Mouse (Mus musculus) retina, postnatal 1 day (tissue): ENCODE measurements at regions not wholly inside any gene's neighbourhood (a gene's known extent, or its start where the extent isn't known, plus 50 kb on each side); places are given as distances from the start of the nearest gene placed in this dataset.
A peak's percentile ranks its signal among the peaks of the same experiment; 100 is the strongest.
"Not testable (repeated sequence)": the region's sequence is repeated elsewhere in the genome, so short reads cannot be mapped to it uniquely, and the experiment has no call there.

Experiments
- DNase-seq: peaks from one replicate; pipeline ENCODE4 v3.0.0-alpha.2; 2012

DNA sequence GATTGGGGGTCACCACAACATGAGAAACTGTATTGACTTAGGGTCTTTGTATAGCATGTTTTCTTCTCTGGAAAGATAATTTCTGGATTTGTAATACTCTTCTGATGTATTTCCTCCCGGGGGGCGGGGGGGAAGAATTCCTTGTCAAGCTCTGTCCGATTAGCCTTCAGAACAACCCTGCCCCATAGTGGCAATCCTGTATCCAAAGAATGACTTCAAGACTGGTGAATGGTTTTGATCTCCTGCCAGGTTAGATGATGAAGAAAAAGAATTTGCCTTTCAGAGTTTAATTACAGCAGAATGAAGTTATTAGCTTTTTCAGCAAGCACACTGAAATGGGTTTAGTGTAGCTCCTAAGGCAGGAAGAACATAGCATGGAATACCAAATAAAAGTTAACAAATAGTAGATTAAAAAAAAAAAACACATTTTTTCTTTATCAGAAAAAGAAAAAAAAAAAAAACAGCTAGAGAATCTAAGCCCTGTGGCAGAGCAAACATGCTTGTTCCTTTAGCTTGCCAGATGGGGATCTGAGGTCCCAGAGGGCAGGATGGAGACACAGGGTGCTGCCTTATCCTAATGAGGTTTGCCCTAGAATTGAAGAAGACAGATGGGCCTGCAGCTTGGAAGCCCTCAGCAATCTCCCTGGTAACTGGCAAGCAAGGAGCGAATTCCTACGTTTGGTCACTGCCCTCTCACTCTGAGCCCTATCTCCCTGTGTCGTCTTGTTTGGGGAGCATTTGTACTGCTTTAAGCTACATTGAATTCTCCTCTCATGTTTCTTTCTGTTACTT is 280.9 kb upstream of the Gm9972 start:
- peak; percentile 31 for DNase-seq

DNA sequence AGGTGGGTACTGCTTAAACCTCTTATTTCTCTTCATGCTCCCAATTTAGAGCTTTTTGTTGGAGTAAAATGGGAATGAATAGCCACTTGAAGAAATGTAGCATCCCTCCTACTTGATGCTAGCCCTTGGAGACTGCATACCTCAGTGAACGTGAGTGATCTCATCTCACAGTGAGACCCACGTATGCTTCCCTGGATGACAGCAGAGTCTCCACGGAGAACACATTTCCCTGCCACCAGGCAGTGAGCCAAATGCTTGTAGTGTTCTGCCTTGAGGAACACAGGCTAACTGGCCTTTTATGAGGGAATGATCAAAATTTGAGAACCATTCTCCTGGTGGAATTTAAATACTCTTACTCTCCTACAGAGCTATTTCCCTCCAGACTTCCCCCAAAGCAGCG is 280.1 kb upstream of the Gm9972 start:
- DNase-seq: no peak

DNA sequence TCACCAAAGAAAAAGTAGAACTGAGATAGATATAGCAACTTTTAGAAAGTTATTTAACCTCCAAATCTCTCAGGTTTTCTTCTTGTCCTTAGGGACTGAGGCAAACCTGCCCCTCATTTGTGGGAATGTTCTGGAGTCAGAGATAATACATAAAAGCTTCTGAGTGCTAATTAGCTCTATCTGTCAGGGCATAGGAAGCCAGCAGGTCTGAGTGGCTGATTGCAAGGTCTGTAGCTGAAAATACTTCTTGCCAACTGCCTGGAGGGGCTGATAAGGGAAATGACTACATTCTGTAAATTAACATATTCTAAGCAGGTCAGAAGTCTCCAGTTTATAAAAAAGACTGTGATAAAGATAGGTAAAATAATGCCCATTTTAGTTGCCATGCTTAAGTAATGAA is 270.3 kb upstream of the Gm9972 start:
- DNase-seq: no peak

DNA sequence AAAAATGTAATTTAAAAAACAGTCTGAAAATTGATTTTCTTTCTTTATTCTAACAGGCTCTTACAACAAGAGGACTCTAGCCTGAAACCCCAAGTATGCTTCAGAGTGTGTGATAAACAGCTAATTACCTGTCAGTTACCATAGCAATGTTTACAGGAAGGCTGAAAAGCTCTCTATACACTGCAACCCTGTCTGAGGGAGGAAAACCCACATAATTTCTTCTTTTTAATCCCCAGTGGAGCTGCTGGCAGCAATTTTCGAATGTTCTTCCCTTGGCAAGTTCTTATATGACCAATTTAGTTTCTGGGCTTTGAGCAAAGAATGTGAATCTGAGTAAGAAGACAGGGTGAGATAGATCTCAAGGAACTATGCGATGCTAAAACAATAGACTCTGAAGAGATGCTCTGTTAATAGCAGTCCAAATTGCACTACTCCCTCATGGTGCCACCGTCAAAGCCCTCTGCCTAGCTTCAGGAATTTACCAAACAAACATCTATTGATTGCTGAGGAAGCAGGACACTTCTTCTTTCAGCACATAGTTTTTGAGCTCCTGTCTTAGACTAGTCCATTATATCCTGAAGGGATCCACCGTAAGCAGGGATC is 260.4 kb upstream of the Gm9972 start:
- DNase-seq: no peak

DNA sequence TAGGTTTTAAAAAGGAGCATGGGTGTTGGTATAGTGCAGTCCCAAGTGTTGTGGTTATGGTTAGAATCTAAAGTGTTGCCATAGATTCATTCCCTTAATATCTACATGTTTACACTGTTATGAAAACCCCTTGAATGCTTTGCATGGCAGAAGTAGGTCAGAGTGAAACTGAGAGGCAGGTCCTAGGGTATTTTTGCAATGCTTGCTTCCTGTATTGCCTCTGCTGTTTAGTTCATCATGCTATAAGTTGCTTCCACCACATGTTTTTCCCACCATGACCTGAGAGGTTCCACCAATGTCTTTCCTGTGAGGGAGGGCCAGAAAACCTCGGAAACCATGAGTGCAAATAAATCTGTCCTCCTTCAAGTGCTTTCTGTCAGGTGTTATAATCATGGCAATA is 224.1 kb upstream of the Gm9972 start:
- DNase-seq: no peak

DNA sequence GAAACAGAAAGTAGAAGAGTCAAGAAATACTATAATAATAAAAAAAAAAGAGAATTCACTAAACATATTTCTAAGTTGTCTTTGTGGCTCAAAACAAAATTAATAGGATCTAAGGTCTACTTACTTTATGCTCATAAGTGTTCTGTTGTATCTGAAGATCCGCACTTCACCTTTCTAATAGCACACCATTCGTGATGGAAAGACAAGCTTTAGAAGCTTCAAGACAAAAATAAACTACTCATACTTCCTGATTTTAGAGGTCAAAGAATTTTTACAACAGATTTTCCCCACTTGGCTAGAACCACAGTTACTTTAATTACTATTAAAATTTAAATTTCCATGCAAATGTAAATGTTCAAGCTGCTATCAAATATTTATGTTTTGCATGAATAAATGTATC is 219.8 kb upstream of the Gm9972 start:
- DNase-seq: no peak

DNA sequence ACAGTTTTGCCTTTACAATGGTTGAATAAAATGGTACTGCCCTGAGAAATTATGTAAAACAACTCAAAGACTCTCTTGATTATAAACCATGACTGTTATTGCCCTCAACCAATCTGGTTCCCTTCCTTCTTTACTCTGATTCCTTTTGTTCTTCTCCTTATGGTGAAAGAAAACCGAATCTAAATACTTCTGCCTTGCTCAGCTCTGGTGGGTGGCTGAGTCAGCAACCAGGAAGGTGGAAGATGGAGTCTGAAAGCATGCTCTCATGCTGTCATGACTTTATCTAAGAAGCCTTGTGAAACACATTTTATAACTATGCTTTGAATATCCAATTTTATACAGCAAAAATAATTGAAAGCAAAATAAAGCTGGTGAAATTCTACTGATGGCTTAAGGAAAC is 212.7 kb upstream of the Gm9972 start:
- DNase-seq: no peak

DNA sequence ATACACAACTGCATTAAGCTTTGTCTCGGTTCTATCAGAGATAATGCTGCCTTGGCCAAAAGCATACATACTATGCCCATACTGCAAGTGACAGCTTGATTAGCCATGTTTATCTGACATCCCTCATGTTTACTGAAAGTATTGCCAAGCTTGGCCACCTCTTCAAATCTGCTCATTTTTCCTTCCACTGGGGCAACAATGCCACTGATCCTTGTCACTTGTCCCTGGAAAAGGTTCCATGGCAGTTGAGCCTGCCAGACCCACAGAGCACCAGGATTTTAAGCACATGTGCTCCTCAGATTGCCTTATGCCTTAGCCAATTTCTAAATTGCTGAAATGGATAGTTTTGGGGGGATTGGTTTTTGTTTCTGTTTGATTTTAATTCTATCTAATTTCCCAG is 189.8 kb upstream of the Gm9972 start:
- no peak for DNase-seq

DNA sequence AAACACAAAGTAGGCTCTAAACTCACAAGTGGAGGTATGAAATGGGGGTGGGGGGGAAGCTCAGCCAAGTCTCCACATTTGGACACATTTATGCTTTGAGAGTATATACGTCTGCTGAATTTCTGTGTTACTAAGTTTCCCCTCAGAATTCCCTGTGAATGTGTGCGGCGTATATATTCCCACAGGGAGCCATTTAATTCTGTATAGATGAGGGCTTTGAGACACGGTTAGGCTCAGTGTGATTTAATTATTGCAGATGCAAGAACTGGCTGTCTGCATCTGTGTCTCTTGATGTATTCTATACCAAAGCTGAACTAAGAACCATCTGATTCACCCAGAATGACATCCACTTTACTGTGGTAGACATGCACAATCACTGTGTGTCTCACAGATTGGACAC is 181.1 kb upstream of the Gm9972 start:
- DNase-seq: no peak

DNA sequence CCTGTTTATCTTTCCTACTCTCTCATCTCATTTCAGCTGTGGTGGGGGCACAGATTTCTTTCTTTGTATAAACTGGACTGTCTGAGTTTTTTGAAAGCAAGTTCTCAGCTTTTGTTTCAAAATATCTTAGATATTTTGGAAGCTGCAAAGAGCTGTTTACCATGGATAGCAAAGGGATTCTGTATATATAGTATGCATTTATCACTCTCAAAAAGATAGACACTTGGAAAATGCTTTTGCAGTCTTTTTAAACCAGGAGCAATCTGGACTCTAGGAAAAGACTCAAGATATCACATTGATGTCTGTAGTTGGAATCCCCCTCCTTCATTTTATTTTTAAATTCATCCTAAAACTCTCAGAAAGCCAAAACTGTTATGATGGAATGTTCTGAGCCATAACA is 177.9 kb upstream of the Gm9972 start:
- DNase-seq: no peak

DNA sequence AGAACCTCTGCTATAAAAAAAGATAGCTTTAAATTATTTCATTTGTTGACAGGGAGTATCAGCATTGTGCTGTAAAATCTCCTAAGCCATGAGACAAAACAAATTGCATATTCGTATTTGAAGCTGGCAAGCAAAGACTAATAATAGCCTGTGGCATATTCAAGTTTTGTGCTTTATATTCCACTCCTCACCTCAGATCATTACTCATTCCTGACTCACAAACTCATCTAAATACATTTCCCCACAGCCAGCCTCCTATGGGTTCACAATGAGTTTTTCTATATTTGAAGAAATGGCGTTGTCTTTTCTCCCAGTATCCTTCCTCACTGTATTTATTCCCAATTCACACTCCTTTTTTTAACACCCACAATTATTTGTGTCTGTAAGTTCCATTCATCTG is 161.5 kb upstream of the Gm9972 start:
- DNase-seq: no peak

DNA sequence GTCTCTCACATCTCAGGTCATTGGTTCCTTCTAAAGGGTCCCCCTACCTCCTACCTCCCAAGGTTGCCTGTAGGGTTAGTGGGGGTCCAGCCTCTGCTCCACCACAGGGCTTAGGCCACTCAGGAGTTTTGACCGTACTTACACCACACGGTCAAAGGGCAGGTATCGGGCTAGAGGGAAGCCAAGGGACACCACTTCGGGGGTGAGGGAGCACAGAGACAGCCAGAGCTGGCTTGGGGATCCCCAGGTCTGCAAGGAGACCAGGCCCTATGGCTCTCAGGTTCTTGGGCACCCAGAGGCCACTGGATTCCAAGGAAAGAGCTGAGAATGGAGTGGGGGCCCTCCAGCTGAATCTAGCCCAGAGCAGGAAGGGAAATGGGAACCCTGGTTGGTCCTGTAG is 135.5 kb upstream of the Gm9972 start:
- no peak for DNase-seq

DNA sequence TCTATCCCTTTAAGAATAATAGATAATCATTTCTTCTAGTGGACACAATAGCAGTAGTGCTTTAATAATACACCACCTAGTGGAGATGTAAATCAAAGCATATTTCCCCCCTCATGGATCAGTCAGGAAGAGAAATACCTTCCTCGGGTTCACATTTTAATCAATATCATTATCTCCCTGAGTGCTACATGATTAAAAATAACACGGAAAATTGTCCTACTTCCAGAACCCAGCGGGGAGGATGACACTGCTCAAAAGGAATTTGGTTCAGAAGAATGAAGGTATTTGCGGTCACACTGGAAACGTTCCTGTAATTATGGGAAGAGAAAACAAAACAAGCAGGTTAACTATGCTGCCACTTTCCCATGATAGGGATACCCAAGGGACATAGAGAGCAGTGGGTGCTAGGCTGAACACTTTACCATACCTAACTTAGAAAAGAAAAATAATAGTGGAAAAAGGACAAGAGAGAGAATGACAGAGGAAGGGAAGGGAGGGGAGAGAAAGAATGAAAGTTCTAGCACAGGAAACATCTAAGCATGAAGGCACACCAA is 132.0 kb upstream of the Gm9972 start:
- no peak for DNase-seq

DNA sequence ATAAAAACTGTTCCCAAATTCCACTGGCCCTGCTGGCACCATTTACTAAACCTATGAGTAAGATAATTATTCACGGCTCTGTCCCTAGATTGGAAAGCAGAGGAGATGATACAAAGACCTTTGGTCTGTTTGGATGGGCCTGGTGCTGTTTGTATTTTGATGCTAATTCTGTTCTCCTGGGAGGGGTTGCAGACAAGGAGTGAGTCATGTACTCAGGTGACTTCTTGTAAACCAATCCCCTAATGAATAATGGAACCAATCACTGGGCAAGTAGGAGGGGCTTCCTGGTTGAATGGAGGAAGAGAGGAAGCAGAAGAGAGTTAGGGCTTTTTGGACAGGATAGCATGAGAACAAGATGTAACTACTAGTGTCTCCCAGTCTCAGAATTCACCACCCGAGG is 130.0 kb upstream of the Gm9972 start:
- DNase-seq: no peak

DNA sequence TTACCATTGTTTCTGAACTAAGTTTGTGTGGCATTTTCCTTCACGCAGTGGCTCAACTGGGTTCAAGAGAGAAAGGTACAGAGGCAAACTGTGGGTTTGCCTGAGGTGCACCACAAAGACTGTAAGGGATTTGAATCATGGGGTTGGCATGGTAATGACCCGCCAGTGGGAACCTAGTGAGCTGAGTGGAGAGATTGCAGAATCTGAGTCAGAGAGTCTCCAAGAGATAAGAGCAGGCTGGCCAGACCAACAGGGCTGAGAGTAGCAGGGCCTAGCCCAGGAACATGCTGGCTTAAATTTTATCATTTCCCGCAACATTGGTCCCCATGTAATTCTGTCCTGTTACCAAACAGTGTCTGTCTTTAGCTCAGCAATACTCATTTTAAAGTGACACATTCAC is 129.5 kb upstream of the Gm9972 start:
- DNase-seq: no peak

DNA sequence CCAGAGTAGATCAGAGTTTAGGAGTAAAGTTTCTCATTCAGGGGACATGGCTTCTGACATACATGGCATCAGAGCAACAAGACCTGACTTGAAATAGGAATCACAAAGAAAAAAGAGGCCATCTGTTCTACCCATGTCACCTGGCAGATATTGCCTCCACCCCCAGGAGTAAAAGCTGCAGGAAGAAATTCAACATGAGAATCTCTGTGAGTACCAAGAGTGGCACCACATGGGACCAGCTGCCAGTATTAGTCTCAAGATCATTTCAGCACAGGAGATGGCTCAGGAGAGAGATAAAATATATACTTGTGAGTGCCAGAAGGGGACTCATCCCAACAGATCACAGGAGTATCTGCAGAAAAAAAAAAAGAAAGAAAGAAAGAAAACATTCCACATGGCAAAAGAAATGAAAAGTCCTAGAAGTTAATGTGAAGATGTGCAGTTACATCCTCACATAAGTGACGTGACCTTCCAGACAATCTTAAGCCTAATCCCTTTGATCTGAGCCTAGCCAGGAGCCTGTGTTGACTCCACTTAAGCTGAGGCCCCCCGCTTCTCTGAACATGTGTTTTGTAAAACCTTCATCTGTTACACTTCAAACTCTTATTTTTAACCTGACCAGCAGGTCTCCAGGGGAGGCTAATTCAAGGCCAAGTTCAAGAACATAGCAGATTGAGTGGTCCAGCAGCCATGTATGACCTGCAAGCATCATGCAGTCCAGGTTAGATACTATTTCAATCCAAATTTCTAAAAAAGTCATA is 118.9 kb upstream of the Gm9972 start:
- DNase-seq: no peak

DNA sequence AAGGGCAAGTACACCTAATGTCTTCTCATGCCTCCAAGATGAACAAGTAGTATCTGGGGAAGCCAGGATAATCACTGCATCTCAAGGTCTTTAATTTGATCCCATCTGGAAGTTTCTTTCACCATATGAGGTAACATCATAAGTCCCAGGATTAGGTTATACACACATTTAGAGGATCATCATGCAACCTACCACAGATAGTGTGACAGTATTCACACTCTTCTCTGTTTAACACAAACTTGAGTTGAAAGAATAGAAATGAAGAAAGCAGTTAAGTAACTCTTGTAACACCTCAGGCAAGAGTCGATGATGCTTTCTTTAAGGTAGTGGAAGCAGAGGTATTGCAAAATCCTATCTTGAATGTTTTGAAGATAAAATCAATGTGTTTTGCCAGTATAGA is 116.3 kb upstream of the Gm9972 start:
- no peak for DNase-seq

DNA sequence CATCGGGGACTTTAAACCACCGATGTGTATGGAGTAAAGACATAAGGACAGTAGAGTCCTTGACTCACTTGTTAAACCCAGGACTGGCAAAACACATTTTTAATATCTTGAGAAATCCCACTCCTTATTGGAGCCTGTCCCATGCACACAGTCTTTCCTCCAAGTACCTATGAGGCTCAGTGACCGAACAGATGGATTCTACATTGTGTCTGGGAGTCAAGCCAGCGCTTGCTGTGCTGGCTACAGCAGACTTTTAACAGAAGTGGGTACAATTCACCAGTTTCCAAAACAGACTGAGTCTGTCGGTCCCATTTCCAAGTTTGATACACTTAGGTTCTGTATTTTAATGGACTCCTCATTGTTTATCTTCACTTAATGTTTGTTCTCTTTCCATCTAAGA is 108.4 kb upstream of the Gm9972 start:
- DNase-seq: no peak

DNA sequence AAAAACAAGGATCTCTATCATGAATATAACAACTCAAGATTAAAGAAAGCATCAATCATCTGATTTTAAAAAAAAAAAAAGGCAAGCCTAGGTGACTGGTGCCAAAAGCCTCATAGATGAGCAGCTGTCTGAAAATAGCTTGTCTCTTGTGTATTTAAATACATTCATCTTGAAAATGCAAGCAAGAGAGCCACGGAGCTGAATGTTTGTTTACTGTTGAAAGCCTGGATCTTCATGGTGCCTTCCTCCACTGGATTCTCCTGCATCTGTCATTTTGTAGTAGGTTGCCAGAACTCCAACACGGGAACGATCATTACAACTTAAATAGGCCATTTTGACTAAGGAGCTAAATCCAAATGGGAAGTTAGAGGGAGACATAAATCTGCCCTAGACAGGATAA is 106.6 kb upstream of the Gm9972 start:
- no peak for DNase-seq

DNA sequence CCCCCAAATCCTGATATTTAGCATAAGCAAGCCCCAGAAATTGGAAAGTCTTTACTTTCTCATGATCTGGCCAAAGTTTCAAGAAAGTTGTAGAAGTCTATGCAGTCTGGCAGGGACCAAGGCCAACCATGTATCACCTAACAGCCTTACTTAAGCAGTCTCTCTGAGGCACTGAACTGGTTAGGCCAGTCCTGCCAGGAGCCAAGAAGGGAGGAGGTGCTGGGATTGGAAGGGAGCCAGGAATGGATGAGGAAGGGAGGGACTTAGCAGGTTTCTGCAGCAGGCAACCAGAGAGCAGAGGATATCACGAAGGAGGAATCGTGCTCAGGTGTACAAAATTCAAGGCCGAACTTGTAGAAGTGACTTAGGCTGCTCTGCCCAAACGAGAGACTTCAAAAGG is 96.3 kb upstream of the Gm9972 start:
- not testable (repeated sequence) for DNase-seq

DNA sequence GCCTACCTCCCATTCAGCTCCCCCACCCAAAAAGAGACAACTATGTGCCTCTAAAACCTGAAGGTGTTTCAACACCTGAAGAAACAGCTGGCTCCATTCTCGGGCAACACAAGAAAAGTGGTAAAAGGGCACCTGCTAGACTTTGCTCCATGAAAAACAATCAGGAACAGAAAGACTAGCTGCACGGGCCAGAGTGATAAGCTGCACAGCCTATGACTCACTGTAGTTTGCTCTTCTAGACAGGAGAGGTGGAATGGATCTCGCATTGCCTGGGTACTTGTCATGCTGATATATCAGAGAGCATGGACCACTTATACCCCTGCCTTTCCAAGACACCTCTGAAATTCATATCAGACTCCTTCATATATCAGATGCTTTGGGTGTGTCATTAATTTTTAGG is 94.0 kb upstream of the Gm9972 start:
- no peak for DNase-seq

DNA sequence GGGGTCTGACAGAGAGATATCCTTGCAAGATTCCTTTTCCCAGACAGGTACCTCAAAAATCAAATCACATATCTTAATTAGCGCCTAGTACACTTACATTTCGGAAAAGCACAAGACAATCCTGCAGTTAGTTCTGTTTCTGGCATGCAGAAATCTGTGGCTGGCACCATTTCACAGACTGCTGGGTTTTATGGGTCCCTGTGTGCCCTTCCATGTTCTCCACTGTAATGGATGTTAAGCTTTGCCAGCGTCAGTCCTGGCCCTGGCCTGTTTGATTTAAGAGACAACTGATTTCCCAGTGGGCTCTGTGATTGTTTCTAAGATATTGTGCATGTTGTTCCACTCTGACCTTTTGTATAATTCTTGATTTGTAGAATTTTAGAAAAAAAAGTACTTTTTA is 93.3 kb upstream of the Gm9972 start:
- DNase-seq: no peak

DNA sequence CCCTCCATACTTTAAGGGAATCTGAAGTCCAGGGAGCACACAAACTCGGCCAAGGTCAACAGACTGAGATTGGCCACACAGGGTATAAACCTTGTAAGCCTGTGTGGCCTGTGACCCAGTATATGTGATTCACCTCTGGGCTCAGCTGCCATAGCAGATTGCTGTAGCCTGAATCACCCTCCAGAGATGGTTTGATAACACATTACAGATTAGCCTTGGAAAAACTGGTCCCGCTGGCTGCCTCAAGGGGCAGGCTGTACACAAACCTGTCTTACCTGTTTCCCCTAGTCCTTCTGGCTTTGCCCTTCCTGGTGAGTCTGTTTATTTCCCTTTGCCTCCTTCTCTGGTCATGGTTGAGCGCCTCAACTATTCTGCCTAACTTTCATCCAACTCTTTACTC is 91.0 kb upstream of the Gm9972 start:
- DNase-seq: no peak

DNA sequence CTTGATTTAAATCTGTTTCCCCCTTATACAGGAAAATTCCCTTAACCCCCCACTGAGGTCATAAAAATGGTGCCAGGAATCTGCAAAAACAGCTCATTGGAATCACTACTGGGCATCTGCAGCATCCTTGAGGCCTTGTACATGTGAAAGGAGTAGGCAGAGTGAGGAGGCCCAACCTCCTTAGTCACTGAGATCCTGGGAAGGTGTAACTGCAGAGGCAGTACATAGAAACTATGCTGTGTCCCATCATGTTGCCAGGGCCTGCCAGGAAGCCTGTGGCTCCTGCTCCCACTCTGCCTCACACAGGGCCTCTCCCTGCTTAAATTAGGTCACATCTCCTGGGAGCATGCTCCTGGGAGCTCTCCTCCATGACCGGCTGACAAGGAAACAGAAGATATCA is 85.7 kb upstream of the Gm9972 start:
- no peak for DNase-seq
